Mouse (Mus musculus): ENCODE measurements around the gene Zswim3. TPM values are rescaled to one million over a fixed set of nuclear protein-coding genes. Genes with fewer than 3 reads are reported as not detected.
A peak's percentile ranks its signal among the peaks of the same experiment; 100 is the strongest.

The Zswim3 gene
- total RNA-seq, 2 experiments from 2014 or later, result 2.3 to 3.4 TPM

DNA sequence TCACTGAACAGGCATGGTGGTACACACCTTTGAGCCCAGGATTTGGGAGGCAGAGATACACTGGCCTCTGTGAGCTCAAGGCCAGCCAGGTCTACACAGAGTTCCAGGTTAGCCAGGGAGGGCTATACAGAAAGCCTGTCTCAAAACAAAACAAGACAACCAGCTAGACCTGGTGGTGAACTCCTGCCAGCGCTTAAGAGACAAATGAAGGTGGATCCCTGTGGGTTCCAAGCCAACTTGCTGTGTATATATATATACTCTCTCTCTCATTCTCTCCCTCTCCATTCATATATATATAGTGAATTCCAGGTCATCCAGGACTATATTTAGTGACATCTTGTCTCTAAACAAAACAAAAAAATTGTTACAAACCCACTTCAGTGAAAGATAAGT, 981 bp upstream of the Zswim3 start:
- no peak for ATAC-seq (ENCODE audit: poor library complexity, severe bottlenecking)

DNA sequence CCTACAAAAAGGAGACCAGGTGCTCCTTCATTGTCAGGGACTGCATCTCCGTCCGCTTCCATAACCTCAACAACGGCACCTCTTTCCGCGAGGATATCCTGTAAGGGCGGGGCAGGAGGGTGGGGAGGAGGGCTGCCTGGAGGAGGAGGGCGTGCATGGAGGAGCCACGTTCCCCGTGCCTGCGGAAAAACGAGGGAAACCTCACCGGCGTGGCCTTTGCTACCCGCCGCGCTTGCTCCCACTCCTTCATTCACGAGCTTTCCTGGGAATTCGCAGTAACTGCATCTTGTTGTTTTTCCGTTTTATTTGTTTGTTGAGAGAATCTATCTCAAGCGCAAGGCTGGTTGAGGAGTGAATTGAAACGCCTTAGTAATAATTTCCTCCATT, 427 bp downstream of the Zswim3 start:
- ATAC-seq (ENCODE audit: poor library complexity, severe bottlenecking), result peak; percentile 47

DNA sequence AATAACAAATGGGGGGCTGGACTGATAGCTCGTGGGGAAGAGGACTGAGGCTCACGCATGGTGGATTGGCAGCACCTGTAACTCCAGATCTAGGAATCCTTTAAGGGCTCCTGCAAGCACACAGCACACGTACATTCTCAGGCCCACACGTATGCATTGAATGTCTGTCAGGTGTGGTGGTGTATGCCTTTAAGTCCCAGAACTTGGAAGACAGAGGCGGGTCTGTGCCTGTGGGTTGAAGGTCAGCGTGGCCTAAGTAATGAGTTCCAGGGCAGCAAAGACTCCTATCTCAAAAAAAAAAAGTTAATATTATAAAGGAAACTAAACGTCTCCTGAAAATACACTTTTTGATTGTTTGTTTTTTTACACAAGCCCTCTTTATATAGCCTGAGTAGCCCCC, 1.7 kb downstream of the Zswim3 start:
- ATAC-seq (ENCODE audit: poor library complexity, severe bottlenecking), result no peak

DNA sequence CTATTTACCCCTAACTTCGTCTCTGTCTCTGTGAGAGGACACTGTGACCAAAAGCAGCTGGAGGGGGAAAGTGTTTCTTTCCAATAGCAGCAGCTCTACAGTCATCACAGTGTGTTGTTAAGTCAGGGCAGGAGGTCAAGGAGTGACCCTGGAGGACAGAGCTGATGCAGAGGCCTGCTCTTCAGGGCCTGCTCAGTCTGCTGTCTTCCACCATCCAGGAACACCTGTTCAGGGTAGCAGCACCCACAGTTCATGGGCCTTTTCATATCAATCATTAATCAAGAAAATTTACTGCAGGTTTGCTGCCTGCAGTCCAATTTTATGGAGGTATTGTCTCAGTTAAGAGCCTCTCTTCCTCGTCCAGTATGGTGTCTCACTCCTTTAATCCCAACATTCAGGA, 8.7 kb downstream of the Zswim3 start:
- ATAC-seq (ENCODE audit: poor library complexity, severe bottlenecking), result no peak

DNA sequence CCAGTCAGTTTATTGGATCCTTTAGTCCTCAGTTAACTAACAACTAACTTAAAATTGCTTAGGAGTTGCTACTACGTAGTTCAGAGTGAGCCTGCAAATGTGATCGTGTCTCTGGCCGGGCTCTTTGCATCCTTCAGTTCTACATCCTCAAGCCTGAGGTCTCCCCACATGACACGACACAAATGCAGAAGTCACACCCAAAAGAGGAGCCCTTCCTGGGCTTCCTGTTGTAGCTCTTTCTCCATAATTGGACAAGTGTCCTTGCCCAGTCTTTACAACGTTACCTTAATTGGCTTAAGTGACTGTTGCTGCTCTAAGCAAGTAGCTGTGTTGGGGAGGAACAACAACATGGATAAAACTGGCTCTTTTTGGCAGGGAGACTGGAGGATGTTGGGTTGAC, 10.4 kb downstream of the Zswim3 start:
- peak; percentile 91 for ATAC-seq (ENCODE audit: poor library complexity, severe bottlenecking)

DNA sequence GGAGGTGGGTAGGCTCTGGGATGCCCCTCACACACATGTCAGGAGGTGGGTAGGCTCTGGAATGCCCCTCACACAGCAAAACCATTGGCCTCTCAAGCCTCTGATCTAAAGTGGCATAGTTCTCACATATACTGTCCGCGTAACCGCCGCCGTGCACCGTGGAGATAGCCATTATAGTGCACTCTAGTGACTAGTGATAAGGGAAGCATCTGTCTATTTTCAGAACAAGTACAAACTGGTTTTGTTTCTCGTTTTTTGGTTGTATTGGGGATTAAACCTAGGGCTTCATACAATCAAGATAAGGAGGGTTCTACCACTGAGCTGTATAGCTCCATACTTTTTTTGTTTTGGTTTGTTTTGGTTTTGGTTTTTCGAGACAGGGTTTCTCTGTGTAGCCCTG, 10.9 kb downstream of the Zswim3 start:
- peak; percentile 41 for ATAC-seq (ENCODE audit: poor library complexity, severe bottlenecking)

DNA sequence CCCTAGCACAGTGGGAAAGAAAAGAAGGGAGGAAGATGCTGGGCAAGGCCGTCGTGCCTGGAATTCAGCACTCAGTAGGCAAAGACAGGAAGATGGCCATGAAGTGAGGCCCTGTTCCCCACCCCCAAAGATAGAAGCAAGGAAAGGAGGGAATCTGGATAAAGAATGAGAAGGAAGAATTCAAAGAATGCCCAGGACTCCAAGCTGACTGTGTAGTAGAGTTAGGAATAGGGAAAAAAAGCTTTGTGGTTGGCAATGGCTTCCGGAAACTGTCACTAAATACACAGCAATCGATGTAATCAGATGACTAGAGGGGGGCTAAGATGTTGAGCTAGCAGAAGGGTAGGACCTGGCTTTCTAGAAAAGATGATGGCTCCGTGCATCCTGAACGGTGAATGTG, 12.3 kb downstream of the Zswim3 start:
- ATAC-seq (ENCODE audit: poor library complexity, severe bottlenecking), result no peak

DNA sequence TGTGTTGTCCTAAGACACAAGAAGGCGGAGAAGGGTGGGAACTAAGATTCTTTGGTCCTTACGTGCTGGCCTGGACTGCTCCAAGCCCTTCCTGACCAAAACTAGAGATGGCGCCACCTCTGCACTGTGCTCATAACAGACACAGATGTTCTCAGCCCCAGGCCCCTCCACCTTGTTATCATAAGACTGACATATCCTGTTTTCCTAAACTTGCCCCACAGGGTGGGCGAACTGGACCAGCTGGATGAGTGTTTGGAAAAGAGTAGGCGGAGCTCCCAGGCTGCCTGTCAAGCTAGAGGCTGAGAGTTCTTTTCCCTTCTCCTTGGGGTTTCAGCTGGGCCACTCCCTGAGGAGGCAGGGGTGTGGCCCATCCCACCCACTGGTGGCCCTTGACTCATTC, 12.8 kb downstream of the Zswim3 start:
- ATAC-seq (ENCODE audit: poor library complexity, severe bottlenecking), result no peak

DNA sequence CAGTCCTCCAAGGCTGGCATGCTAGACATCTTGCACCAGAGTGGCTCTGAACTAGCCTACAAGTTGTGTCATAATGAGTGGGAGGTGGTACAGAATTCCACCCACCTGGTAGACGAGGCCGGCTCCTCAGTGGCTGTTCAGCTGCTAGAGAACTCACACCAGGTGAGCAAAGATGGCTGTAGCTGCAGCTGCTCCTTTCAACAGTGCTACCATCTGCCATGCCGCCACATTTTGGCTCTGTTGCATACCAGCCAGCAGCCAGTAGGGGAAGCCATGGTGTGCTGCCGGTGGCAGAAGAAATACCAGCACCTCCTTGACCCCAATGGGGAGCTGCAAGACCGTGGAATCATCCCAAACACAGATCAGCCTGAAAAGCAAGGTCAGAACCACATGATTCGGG, 16.2 kb downstream of the Zswim3 start:
- ATAC-seq (ENCODE audit: poor library complexity, severe bottlenecking), result no peak

DNA sequence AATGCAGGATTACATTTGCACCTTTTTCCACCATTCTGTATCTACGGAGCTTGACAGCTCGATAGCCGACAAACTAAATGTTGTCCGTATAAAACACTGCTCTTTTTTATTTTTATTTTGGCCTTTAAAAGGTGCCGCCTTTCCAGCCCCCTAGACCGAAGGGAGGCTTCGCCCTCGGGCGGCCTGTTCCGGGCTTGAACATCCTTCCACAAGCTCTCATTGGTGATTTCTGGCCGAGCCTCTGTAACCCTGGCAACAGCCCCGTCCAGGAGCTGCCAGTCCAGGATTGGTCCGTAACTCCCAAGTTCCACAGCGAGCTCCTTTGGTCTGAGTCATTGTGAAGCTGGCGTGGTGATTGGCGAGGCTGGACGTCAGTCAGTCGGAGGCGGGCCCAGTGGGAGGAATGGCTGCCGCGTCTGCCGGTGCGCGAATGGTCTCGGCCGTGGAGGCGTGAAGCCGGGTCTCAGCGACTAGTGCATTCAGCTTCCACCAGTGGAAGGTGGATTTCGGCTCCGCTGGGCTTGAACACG, 17.8 kb downstream of the Zswim3 start, which contains the start of gene Zswim1:
Zswim1 (plus strand) TSS at position 51 of the 530 bp plus-strand sequence.
- peak; percentile 99 for ATAC-seq (ENCODE audit: poor library complexity, severe bottlenecking)

DNA sequence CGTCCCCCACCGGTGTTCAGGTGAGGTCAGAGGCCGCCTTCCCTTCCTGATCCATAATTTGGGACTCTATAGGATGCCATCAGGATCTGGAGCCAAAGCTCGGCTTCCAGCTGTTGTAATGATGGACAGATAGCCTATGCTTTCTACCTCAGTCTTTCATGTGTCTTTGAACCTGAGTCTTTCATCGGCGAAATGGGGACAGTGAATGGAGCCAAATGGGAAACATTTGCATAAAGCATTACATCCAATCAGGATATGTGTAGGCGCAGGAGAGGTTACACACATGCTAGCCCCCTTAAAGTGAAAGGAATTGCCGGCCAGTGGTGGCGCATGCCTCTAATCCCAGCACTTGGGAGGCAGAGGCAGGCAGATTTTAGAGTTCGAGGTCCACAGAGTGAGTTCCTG, 18.3 kb downstream of the Zswim3 start:
- peak; percentile 22 for ATAC-seq (ENCODE audit: poor library complexity, severe bottlenecking)

DNA sequence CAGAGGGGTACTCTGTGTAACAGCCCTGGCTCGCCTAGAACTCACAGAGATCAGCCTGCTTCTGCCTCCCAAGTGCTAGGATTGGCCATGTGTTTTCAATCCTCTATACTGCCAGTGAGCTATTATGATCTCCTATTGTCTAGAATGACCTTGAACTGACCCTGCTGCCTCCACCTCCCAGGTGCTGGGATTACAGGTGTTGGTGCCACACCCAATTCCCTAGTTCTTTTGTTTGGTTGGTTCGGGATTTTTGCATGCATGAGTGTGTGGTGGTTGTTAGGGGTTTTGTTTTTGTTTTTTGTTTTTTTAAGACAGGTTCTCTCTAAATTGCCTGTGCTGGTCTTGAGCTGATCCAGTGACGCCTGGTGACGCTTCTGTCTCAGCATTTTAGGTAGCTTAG, 19.1 kb downstream of the Zswim3 start:
- ATAC-seq (ENCODE audit: poor library complexity, severe bottlenecking), result no peak

DNA sequence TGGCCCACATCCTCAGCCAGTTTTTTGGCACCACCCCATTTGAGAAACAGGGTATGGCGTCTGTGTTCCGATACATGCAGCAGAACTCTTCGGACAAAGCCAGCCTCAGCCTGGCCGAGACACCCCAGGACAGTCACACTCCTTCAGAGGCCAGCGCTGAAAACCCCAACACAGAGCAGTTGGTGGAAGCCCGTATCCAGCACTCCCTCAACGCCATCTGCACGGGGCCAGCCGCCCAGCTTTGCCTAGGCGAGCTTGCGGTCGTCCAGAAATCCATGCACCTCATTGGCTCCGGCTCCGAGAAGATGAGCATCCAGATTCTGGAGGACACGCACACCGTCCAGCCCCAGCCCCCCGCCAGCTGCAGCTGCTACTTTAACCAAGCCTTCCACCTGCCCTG, 20.6 kb downstream of the Zswim3 start:
- no peak for ATAC-seq (ENCODE audit: poor library complexity, severe bottlenecking)

DNA sequence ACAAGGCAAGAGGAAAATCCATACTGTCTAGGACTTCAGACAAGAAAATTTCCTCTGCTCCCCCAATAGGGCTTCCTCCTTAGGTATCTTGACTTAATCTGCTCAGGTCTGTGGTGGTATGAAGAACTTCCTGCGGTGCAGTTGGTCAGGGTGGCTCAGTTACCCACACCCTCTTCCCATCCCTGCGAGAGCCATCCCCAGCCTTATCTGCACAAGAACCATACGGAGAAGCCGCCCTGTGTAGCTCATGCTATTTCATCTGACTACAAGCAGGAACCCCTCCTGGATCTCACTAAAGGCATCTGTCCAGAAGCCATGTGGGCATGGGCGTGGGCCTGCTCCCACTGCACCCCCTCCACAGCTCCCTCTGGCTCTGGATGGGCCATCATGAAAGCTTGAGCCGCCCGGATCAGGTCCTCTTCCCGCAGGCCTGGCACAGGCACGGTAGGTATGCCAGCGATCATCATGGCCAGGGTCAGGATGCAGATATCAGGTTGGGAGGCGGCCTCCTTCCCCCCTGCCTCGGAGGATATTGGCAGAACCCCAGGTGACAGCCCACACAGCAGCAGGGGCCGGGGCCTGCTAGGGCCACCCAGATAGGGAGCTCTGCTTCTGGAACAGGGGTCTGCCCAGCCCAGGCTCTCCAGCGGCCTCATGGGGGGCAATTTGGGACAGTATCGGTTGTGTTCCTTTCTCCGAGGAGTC, 22.4 kb downstream of the Zswim3 start:
- ATAC-seq (ENCODE audit: poor library complexity, severe bottlenecking), result no peak

DNA sequence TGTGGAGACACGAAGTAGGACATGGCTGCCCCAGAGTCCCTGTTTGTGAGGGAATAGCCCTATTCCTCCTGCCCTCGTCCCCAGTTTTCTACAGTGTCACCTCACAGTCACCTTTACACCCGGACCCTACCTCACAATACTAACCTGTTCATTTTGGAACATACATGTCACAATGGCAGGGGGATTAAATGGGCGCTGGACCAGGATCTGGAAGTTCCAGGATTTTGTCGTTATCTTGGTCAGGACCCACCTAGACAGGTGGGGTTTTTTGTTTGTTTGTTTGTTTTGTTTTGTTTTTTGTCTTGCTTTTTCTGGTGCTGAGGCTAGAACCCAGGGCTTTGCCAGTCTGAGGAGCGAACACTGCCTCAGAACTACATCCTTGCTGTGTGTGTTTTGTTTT, 23.5 kb downstream of the Zswim3 start, which contains the start of gene Spata25:
Spata25 (minus strand) TSS at position 101 of the 400 bp plus-strand sequence.
- no peak for ATAC-seq (ENCODE audit: poor library complexity, severe bottlenecking)

DNA sequence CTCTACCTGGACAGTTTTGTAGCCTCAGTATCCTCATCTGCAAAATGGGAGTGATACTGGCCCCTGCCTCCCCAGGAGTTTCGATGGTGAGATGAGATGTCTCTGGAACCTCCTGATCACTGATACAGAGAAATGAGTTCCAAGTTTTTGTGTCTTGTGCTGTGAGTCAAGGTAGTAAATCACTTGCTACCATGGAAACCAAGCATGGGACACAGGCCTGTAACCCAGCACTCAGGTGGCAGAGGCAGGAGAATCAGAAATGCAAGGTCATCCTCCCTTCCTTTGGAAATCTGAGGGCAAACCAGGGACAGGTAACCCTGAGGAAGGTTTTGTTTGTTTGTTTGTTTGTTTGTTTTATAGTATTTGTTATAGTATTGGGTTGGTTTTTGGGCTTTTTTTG, 24.2 kb downstream of the Zswim3 start:
- ATAC-seq (ENCODE audit: poor library complexity, severe bottlenecking), result no peak

DNA sequence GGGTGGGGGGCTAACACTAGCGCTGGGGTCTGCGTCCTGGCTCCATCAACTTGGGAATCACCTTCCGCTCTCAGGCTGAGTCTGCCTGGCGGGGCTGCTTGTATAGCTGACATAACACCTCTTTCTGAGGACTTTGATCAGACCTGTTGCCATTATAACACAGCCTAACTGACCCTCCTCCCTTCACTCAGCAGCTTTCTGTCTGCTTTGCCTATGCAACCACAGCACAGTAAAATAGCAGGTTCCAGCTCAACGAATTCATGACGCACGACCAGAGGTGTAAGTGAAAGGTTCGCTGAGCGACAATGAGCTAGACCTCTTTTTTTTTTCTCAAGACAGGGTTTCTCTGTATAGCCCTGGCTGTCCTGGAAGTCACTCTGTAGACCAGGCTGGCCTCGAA, 26.1 kb downstream of the Zswim3 start:
- no peak for ATAC-seq (ENCODE audit: poor library complexity, severe bottlenecking)

DNA sequence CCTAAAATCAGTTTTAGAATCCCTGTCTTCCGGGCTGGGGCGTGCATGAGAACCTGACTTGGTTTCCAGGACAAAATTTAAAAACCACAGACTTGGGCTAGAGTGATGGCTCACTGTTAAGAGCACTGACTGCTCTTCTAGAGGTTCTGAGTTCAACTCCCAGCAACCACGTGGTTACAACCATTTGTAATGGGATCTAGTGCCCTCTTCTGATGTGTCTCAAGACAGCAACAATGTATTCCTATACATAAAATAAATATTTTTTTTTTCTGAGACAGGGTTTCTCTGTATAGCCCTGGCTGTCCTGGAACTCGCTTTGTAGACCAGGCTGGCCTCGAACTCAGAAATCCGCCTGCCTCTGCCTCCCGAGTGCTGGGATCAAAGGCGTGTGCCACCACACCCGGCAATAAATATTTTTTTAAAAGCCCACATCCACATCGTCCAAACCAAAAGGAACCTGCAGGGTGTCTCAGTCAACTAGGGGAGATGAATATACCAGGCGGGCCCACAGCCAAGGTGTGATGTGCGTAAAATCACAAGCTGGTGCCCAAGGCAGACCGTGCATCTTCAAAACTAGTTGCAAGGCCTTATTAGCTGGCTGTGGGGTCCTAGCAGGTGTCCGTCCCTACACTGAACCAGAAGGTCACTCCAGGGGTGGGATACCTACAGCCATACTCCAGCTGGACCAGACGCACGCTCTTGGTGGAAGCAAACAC, 27.3 kb downstream of the Zswim3 start:
- ATAC-seq (ENCODE audit: poor library complexity, severe bottlenecking), result no peak

DNA sequence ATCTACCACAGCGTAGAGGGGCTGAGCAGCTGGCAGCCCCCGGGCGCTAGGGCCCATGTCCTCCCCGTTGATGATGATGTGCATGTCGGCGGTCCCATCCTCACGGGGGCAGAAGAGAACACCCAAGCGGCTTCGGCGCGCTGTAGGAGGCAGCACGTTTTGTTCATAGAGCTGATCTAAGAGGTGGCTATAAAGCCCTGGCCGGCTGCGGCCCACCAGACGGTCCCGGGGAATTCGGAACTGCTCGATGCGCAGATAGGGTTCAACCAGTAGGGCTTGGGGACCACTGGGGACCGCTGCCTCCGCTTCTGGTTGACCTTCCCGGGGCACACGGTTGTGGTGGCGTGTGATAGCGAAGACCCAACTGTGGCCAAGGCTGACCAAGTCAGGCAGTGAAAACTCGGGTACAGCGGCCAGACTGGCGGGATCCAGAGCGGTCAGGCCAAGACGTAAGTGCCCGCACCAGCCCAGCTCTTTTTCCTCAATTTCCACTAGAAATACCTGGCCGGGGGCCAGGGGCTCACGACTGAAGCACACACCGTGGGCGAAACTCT, 27.9 kb downstream of the Zswim3 start, which contains the start of gene Ctsa:
Ctsa (plus strand) TSS at position 126 of the 554 bp plus-strand sequence.
- ATAC-seq (ENCODE audit: poor library complexity, severe bottlenecking), result peak; percentile 71

DNA sequence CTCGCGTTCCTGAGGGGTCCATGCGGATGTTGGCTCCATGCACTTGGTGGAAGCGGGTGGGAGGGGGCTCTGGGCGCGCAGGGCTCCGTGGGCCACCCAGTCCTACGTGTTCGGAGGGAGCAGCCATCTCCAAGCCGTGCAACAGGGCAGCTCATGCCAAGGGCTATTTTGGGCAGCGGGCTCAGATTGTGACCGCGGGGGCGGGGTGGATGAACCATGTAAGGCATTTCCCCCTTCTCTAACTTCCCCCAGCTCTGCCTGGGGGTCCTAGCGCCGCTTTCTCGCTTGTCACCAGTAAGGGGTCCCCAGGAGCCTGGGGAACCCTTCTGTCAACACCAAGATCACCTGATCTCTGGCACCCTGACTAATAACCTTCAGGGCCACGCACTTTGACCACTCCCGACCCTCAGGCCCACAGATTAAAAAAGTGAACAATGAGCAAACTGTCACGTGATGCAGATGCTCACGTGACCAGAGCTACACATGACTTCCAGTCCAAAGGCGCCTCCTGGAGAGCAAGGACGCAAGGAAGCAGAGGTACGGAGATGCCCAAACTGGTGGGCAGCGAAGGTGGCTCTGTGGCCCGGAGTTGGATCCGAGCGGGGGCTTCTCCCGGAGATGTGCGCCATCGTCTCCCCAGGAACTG, 28.5 kb downstream of the Zswim3 start, which contains the start of gene Neurl2:
Neurl2 (minus strand) TSS at position 143 of the 646 bp plus-strand sequence.
- ATAC-seq (ENCODE audit: poor library complexity, severe bottlenecking), result peak; percentile 62

DNA sequence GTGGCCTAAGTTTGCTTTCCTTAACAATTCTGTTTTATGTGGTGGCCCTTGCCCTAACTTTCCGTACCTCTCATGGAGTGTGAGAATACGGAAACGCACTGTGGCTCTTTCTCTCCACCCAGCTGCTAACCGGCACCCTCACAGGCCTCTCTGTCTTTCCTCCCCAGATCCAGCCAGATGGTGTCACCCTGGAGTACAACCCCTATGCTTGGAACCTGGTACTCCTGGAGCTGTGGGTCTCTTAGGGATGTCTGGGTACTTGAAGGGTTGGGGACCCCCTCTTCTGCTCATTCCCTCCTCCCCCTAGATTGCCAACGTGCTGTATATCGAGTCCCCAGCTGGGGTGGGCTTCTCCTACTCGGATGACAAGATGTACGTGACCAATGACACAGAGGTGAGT, 29.6 kb downstream of the Zswim3 start:
- 0 out of 2 replicates have a peak, but pooled peaks have one; percentile 26 for ATAC-seq (ENCODE audit: poor library complexity, severe bottlenecking)
